Mouse (Mus musculus) T-helper 1 cell (primary cell): ENCODE measurements around the gene Adcy4.
"Not testable (repeated sequence)": the region's sequence is repeated elsewhere in the genome, so short reads cannot be mapped to it uniquely, and the experiment has no call there.

Experiments used
- in situ Hi-C: fragments of 300-600 bp; cut with MboI, MseI; formaldehyde crosslinking; loops from one replicate; pipeline ENCODE4 v1.15.1; 2025; ENCODE audit warnings: high pct_unique_total_duplicates

The Adcy4 gene

DNA sequence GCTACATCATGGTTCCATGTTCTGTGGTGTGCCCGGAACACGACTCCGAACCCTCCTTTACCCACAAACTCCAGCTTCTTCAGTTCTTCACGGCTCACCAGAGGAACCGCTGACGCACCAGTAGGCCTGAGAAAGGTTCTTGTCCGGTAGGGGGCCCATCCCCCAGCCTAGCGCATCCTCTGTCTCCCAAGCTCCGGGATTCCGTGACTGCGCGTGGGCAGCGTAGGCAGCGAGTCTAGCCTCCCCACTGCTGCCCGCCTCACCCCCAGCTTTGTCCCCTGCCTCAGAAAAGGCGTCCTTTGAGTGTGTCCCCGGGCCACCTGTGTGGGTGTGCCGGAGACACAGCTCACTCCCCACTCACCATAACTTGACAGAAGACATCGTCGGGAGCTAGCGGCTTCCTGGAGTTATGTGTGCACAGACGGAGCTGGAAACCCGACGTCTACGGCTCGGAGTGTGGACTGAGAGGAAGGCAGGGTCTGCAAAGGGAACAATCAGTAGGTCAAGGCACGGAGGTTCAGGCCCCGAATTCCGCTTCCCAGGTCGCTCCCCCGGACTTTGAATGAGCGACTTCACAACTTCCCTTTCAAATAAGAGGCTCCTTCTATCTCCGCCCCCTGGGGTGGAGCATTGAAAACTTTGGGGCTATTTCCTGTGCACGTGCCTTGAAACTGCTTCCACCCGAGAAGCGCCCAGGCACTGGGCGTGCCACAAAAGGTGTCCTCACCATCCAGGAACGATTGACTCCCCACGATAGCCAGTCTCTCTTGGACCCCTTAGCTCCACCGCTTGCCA is 4.6 kb upstream of the Adcy4 start, which contains the start of gene Ripk3:
Gene Ripk3, minus strand, starts transcription at position 610 of the 795 bp plus-strand sequence.
- in situ Hi-C loops: loop anchor here (5.0 kb wide), 3 partner anchors 44 to 134 kb away; no protein-coding TSS in a partner anchor

DNA sequence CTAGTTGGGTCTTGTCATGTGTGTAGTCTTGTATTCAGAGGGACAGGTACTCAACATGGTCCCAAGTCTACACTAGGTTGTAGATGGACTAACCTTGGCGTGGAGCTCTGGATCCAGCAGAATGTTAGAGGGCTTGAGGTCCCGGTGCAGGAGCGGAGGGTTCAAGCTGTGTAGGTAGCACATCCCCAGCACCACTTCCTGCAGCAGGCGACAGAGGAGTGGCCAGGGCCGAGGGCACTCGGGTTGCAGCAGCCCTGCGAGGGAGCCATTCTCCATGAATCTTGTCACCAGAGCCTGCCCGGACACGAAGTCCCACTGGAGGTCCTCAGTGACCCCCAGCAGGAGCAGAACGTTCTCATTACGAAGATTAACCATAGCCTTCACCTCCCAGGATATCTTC is 3.8 kb upstream of the Adcy4 start:
- in situ Hi-C loops: loop anchor here (5.0 kb wide), 3 partner anchors 45 to 135 kb away; no protein-coding TSS in a partner anchor

DNA sequence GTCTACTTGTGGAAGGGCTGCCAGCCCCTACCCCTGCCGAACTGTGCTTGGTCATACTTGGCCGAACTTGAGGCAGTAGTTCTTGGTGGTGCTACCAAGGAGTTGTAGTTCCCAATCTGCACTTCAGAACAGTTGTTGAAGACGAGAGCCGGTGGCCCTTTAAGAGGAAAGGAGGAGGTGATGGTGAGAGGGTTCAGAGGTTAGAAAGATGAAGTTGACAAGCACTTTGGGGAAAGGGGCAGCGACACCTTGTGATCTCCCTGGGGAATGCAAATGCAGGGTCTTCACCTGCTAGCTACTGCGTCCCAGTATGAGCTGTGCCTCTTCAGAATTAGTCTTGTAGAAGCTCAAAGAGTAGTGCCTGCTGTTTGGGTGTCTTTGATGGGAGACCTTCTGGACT is 1.3 kb upstream of the Adcy4 start:
- in situ Hi-C loops: loop anchor here (5.0 kb wide), 3 partner anchors 47 to 137 kb away; no protein-coding TSS in a partner anchor

DNA sequence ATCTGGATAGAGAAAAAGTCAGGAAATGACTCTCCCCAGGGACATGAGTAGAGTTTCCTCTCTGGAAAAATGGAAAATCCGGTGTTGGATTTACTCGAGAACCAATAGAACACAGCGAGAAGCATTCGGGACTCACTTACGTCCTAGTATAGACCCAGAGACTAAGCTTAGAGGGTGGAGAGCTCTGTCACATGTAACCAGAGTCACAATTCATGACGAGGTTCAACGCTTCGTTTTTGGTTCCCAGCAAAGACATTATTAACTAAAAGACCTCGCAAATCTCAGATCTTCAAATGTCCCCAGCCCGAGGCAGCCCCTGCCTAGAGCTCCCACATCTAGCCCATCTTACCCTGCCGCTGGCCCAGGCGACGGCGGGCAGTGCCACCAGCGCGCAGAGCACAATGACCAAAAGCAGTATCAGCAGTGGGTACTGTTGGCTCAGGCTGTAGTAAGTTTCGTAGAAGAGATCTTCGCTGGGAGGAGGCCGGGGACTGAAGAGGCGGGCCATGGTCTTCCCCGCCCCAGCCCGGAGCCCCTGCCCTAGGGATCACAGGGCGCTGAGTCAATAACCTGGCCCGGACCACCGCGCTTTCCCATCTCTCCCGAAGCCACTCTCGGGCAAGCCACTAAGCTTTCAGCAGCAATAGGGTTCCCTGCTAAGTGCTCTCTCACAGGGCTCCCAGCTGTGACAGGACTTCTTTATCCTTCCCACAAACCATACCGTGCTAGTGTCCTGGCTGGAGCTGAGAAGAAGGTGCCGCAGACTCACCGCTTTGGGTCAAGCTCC is 531 bp downstream of the Adcy4 start:
- in situ Hi-C loops: no loop called here

DNA sequence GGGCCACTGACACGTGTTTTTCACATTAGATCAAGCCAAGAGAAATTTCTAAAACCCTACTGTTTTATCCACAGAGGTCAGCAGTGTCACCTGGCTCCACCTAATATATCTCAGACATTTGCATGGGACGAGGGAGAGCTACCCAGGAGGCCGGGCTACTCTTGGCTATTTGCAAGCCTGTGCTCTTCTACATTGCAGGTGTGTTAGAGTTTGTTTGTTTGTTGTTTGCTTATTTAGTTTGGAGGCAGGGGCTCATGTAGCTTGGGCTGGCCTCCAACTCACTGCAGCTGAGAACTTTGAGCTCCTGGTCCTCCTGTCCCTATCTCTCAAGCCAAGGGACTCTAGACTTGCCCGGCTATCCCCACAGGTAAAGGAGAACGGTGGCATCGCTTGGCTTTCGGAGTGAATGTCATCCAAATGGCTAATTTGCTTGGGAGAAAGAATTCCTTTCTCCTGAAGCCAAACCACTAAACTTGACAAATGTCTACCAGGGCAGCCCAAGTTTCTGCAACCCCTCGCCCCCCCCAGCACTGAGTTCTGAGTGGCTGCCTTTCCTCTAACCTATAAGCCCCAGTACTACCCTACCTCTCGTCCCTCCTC is 1.4 kb downstream of the Adcy4 start:
- in situ Hi-C loops: no loop called here

DNA sequence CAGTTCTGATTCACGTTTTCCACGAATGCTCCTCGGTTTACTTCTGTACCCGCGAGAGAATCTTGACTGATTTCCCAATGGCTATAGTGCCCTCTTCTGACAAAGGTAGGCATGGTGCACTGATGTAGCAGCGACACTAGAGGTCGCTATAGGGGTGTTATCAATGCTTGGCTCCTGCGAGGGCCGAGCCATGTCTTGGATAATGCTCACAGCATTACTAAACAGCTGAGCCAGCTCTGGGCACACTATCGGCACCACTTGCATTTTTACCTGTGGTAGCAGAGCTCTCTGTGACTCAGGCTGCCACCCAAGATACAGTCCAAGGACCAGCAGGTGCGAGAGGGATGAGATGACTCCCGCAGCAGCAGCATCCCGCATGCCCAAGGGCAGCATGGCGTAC is 2.6 kb downstream of the Adcy4 start:
- in situ Hi-C loops: no loop called here

DNA sequence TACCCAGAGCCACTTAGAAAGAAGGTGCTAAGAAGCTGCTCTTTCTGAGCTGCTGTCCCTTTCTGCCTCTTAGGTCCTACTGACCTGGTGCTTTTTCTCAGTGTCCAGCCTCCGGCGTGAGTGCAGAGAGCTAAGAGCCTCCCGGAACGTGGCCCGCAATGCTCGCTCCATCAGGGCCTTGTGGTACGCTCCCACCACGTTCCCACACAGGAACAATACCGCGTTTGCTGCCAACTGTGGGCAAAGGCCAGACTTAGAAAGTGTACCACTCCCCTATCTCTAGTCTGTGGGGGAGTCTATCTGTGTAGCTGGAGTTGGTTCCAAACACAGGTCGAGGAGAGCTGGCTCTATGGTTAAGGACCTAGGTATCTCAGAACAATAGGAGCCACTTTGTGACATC is 3.2 kb downstream of the Adcy4 start:
- in situ Hi-C loops: no loop called here

DNA sequence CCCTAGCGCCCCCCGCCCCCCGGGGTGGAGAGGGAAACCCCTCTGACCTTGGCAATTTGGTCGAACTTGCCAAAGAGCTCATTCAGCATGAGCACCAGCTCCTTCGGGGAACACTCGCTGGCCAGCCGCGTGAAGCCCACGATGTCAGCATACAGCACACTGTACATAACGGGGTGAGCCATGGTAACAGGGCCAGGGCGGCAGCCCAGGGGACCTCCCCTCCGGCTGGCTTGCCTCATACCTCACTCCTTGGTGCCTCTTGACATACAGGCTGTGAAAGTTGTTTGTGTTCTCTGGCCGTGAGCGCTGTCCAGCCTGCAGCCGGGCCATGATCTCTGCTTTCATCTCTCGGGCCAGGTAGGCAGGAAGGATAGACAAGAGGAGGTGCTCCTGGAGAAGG is 4.2 kb downstream of the Adcy4 start:
- in situ Hi-C loops: no loop called here

DNA sequence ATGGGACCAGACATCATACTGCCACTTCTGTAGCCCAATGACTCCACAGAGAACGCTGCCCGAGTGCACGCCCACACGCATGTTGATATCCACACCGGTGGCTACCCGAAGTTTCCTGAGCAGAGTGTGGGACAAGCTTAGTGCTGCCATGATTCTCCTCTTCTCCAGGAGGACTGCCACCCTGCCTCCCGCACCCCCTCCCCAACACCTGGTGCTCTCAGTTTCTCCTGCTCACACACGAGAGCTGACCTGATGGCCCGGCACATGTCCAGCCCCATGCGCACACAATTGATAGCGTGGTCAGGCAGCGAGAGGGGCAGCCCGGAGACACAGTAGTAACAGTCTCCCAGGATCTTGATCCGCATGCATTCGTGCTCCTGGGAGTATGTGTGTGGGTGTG is 5.2 kb downstream of the Adcy4 start:
- in situ Hi-C loops: no loop called here

DNA sequence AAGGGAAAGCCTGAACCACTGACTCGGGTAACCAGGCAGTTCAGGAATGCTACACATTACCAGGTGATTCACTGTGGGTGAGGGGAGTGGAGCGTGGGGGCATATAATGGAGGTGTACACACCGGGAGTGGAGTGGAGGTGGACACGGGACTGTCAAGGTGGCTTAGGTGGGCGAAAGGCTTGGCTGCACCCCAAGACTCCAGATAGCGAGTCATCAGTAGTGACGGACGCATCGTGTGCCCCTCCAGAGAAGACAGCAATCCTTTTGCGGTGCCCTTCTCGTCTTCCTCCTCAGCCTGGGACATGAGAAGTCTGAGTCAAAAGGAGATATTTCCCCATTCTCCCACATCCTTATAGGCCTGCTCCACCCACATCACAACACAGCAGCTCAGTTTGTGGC is 6.1 kb downstream of the Adcy4 start:
- in situ Hi-C loops: no loop called here

DNA sequence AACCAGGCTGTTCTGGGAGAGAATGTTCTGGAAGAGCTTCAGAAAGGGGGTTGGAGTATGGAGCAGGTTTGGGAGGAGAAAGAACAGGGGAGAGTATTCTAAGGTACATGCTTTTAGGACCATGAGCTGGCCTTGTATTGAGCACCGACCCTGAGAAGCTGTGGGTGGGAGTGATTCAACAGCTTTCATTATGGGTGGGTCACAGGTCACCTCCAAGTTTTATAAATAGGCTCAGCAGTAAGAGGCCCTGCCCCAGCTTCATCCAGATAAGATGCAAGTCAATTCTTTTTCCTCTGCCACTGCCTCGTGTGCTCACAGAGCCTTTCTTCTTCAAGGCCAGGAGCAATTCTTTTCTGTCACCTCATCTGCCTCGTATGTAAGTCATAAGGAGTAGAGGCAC is 6.7 kb downstream of the Adcy4 start:
- in situ Hi-C loops: no loop called here

DNA sequence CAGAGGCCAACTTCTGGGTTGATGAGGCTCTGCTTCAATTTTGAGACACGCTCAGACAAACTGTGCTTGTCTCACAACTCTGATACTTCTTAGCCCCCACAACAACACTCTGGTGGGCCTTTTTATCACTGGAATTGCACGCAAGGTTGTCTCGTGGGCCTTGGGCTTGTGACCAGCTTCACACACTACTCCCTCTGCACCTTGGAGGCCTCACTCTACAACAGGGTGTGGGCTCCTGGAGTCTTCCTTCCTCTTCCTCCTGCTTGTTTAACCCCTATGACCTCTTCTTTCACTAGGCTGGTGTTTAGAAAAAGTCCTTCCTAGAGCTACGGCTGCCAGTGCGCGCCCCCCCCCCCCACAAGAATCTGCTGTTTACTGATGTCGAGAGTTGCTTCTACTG is 7.2 kb downstream of the Adcy4 start:
- in situ Hi-C loops: no loop called here

DNA sequence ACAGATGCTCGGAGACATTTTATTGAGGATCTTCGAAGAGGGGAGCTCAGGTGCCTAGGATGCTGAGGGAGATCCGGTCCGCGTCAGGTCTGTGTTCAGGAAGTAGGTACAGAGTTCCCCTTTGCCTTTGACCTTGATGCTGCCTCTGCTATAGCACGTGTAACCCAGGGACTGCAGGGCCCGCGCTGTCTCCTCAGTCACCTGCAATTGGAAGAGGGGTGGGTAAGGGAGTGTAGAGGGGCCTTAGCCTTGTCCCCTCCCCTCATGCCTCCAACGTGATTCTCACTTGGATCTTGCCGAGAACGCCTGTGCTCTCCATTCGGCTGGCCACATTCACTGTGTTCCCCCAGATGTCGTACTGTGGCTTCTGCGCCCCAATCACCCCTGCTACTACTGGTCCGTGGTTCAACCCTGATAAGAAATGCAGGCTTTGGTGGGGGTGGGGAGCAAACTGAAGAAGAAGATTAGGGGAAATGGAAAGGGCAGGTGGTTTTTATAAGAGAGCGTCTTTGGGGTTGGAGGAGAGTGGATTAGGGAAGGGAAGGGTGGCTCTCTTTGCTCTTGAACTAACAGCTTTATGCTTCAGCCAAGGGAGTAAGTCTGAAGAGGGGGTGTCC is 14.7 kb downstream of the Adcy4 start:
- in situ Hi-C loops: no loop called here

DNA sequence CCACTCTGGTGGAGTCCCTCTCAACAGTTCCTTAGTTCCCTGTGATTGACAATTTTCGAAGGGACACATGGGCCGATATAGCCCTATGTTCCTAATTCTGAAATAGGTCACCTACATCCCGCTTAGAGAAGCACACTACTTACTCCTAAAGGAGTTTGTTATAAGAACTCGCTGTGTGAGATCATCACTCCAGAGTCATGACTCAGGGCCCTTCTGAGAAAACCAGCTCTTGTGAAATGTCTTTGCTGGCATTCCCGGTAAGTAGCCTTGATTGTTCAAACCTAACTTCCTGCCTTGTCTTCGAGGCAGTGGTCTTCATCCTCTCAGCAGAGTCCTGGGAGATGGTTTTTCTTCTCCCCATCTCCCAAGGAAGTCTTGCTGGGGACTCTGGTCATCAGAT is 15.3 kb downstream of the Adcy4 start:
- in situ Hi-C loops: no loop called here

DNA sequence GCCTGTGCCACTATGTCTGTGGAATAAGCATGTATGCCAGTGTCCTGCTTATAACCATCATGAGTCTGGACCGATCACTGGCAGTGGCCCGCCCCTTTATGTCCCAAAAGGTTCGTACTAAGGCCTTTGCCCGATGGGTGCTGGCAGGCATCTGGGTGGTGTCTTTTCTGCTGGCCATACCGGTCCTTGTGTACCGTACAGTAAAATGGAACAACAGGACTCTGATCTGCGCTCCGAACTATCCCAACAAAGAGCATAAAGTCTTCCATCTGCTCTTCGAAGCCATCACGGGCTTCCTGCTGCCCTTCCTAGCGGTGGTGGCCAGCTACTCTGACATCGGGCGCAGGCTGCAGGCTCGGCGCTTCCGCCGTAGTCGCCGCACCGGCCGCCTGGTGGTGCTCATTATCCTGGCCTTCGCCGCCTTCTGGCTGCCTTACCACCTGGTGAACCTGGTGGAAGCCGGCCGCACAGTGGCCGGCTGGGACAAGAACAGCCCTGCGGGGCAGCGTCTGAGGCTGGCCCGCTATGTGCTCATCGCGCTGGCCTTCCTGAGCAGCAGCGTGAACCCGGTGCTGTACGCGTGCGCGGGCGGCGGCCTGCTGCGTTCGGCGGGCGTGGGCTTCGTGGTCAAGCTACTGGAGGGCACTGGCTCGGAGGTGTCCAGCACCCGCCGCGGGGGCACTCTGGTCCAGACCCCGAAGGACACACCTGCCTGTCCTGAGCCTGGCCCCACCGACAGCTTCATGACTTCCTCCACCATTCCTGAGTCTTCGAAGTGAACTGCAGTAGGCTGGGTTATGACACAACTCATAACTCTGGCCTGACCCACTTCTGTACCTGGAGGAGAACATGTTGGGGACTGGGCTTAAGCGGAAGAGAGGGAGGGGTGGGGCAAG is 16.1 kb downstream of the Adcy4 start:
- in situ Hi-C loops: no loop called here

DNA sequence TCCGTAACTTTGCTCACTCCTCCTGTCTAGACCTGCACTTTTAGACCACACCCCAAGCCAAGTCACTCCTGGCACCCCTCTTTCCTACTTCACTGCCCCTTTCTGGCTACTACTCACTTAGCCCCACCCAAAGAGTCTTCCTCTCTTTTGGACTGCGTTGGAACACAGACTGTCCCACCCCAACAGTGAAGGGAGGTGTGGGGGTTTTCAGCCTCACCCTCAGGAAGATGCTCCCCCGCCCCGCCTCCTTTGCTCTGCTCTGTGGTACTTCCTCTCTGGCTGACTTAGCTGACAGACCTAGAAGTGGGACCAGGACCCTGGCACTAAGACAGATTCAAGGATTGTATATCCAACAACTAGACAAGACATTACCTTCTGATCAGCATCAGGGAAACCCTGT is 18.2 kb downstream of the Adcy4 start, which contains the start of gene Ltb4r1:
Gene Ltb4r1, plus strand, starts transcription at position 267 of the 400 bp plus-strand sequence.
- in situ Hi-C loops: no loop called here

DNA sequence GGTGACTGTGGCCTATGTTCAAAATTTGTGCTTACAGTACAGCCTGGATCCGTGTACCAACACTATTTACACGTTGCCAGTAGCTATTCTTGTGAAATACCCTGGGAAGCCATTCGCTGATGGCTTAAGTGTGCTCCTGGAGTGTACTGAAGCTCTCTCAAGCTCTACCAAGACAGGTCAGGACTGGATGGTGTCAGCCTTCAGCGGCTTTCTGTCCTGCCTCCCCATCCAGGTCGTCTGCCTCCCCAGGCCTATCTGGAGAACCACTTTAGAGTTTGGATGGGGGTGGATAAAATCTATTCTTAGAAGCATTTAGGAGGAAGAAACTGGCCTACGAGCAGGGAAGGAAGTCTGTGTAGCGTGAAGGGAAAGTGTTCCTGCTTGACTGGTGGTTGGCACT is 20.7 kb downstream of the Adcy4 start:
- in situ Hi-C loops: no loop called here

DNA sequence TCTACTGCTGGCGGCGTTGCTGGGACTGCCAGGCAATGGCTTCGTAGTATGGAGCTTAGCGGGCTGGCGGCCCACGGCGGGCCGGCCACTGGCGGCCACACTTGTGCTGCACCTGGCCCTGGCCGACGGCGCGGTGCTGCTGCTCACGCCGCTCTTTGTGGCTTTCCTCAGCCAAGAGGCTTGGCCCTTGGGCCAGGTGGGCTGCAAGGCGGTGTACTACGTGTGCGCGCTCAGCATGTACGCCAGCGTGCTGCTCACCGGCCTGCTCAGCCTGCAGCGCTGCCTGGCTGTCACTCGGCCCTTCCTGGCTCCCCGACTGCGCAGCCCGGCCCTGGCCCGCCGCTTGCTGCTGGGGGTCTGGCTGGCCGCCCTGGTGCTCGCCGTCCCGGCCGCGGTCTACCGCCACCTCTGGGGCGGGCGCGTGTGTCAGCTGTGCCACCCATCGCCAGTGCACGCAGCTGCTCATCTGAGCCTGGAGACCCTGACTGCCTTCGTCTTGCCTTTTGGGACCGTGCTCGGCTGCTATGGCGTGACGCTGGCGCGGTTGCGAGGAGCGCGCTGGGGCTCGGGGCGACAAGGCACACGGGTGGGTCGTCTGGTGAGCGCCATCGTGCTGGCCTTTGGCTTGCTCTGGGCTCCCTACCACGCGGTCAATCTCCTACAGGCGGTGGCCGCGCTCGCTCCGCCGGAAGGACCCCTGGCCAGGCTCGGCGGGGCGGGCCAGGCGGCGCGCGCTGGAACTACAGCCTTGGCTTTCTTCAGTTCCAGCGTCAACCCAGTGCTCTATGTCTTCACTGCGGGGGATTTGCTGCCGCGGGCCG is 21.7 kb downstream of the Adcy4 start:
- in situ Hi-C loops: no loop called here

DNA sequence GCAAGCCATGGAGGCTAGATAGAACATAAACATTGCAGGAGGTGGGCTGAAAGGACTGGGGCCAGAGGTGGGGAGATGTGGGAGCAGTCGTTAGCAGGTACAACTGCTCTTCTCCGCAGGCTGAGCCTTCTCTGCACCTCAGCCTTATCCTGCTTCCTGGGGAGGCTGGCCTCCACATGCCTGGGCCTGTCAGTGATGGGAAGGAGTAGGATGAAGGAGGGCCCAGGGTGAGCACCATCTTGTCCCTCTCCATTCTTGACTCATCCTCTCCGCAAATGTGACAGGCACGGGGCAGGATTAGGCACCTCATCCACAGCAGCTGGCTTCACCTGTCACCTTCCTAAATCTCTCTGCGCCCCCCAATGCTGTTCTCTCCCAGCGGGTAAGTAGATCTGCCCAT is 22.7 kb downstream of the Adcy4 start, which contains the start of gene Ltb4r2:
Gene Ltb4r2, plus strand, starts transcription at position 266 of the 400 bp plus-strand sequence.
- in situ Hi-C loops: no loop called here

DNA sequence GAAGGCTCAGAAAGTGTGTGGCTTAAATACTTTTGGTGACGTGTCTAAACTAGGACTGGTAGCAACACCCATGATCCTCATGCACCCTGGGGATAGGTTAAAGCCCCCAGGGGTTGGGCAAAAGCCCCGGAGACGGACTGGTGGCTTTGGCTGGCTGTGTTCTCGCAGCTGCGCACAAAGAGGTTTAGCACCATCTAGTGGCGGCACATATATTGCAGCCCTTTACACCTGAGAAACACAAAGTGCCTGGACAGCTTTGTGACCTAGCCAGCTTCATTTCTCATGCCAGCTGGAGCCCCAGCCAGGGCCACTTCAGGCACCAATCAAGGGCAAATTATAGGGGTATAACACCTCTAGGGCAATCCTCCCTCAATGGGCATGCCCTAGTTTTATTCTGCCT is 23.7 kb downstream of the Adcy4 start:
- in situ Hi-C loops: not testable (repeated sequence)
